Mouse (Mus musculus) regulatory T cell (primary cell): ENCODE data around the gene Ppp1r13l.

Experiments
- in situ Hi-C: fragments of 300-600 bp; cut with MboI, MseI; formaldehyde crosslinking; loops from one replicate; pipeline ENCODE4 v1.15.1; 2025; ENCODE audit warnings: high pct_unique_total_duplicates

The Ppp1r13l gene

GRCm38 (mm10) chr7:19361720-19362119, 2.2 kb downstream of the Ppp1r13l start:
- in situ Hi-C loops = loop anchor here (10.0 kb wide), 1 partner anchor 57 kb away; no protein-coding TSS in a partner anchor

- in situ Hi-C loops = loop anchor here (10.0 kb wide), 1 partner anchor 57 kb away; no protein-coding TSS in a partner anchor
Observed at GRCm38 (mm10) chr7:19362276-19362675, 2.7 kb downstream of the Ppp1r13l start.

GRCm38 (mm10) chr7:19363881-19364280, 4.3 kb downstream of the Ppp1r13l start:
- in situ Hi-C loops = loop anchor here (10.0 kb wide), 1 partner anchor 59 kb away; no protein-coding TSS in a partner anchor

- in situ Hi-C loops = loop anchor here (10.0 kb wide), 1 partner anchor 61 kb away; no protein-coding TSS in a partner anchor
Observed at GRCm38 (mm10) chr7:19365376-19365775, 5.8 kb downstream of the Ppp1r13l start.

- in situ Hi-C loops = loop anchor here (10.0 kb wide), 1 partner anchor 64 kb away; no protein-coding TSS in a partner anchor
Observed at GRCm38 (mm10) chr7:19368380-19368779, 8.8 kb downstream of the Ppp1r13l start.

GRCm38 (mm10) chr7:19369823-19370425, 10.4 kb downstream of the Ppp1r13l start:
- in situ Hi-C loops = loop anchor here (10.0 kb wide), 1 partner anchor 65 kb away; no protein-coding TSS in a partner anchor

- in situ Hi-C loops = no loop called here
Observed at GRCm38 (mm10) chr7:19373367-19373766, 13.8 kb downstream of the Ppp1r13l start.

- in situ Hi-C loops = no loop called here
Observed at GRCm38 (mm10) chr7:19375368-19375767, 15.8 kb downstream of the Ppp1r13l start.

GRCm38 (mm10) chr7:19376019-19376418, 16.5 kb downstream of the Ppp1r13l start:
- in situ Hi-C loops = no loop called here

GRCm38 (mm10) chr7:19378049-19378448, 18.5 kb downstream of the Ppp1r13l start:
- in situ Hi-C loops = no loop called here

GRCm38 (mm10) chr7:19381377-19382165, 22.0 kb downstream of the Ppp1r13l start, which contains the start of gene Ercc2:
Gene Ercc2, plus strand, starts transcription at chr7:19382010.
- in situ Hi-C loops = no loop called here

- in situ Hi-C loops = no loop called here
Observed at GRCm38 (mm10) chr7:19382166-19382541, 22.6 kb downstream of the Ppp1r13l start.

- in situ Hi-C loops = no loop called here
Observed at GRCm38 (mm10) chr7:19383708-19384107, 24.2 kb downstream of the Ppp1r13l start.

- in situ Hi-C loops = no loop called here
Observed at GRCm38 (mm10) chr7:19388699-19389413, 29.3 kb downstream of the Ppp1r13l start.

GRCm38 (mm10) chr7:19394484-19394883, 34.9 kb downstream of the Ppp1r13l start:
- in situ Hi-C loops = no loop called here

GRCm38 (mm10) chr7:19399496-19400280, 40.1 kb downstream of the Ppp1r13l start:
- in situ Hi-C loops = loop anchor here (5.0 kb wide), 1 partner anchor 123 kb away; no protein-coding TSS in a partner anchor

- in situ Hi-C loops = loop anchor here (5.0 kb wide), 1 partner anchor 121 kb away; no protein-coding TSS in a partner anchor
Observed at GRCm38 (mm10) chr7:19400946-19401345, 41.4 kb downstream of the Ppp1r13l start.

- in situ Hi-C loops = loop anchor here (5.0 kb wide), 1 partner anchor 120 kb away; no protein-coding TSS in a partner anchor
Observed at GRCm38 (mm10) chr7:19402535-19403112, 43.1 kb downstream of the Ppp1r13l start.

GRCm38 (mm10) chr7:19403731-19404296, 44.3 kb downstream of the Ppp1r13l start, which contains the start of gene Klc3:
Gene Klc3, minus strand, starts transcription at chr7:19404104.
- in situ Hi-C loops = loop anchor here (5.0 kb wide), 1 partner anchor 118 kb away; no protein-coding TSS in a partner anchor

GRCm38 (mm10) chr7:19404476-19404875, 44.9 kb downstream of the Ppp1r13l start, which contains the start of gene Ckm:
Gene Ckm, plus strand, starts transcription at chr7:19404776.
- in situ Hi-C loops = loop anchor here (5.0 kb wide), 1 partner anchor 118 kb away; no protein-coding TSS in a partner anchor
